ENCODE assay signal across 15 mouse cellular contexts in the genomic region with DNA sequence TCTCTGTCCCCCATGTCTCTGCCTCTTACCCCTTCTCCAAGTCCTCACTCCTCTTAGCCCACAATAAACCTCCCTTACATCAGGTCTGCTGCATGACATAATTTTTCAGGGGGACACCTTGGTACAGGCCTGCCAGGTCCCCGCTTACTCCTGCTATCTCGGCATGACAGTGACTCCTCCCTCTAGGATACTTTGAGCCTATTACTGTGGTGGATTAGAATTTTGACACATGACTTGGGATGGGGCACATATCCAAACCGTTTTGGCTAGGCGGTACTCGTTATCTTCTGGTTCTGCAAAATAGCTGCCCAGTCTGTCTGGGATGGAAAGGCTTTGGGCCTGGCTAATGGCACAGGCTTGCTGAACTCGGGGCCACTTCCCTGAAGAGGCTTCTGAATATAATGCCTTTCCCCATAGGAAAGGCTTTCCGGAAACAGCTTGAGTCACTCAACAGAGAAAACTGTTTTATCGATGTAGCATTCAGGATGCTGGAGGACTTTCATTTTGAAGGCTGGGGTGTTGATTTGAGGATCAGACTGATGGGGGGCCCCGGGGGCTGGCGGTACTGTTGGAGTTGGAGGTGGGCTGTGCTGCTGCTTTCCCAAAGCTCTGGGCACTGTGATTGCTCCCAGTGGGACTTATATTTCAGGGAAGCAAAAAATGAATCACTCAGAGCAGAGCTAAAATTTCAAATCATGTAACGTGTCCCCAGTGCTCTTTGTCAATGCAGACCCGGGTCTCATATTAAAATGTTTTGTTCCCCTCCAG. TPM values are rescaled to one million over a fixed set of nuclear protein-coding genes. Genes with fewer than 3 reads are reported as not detected.
A peak's percentile ranks its signal among the peaks of the same experiment; 100 is the strongest.
DNase-seq lines count a peak whose midpoint lies in the region; ATAC-seq lines count a peak whose summit lies in the region.
"Had no signal": no experiment of that assay in that cellular context is flagged by ENCODE, and none has a peak within 500 bp of the region (broad histone marks: within the 10 kb centered on the region; RNA-seq: fewer than 3 reads in every experiment).

No protein-coding gene starts in this region.

- no peak overlapping the region for H3K27ac ChIP-seq in heart, embryonic 11.5 days (ENCODE audit: low read depth, low read length)
- peak overlapping the region; percentile 59 for H3K27ac ChIP-seq in neural tube, embryonic 13.5 days (replicated peaks)
- H3K27ac ChIP-seq in hindbrain, embryonic 12.5 days, result peak overlapping the region; percentile 72
- H3K27ac ChIP-seq in midbrain, embryonic 16.5 days (ENCODE audit: low read length), result peak overlapping the region; percentile 61
- H3K27ac ChIP-seq: liver, embryonic 15.5 days had no signal

- no peaks in the 10 kb centered on the region for H3K9me3 ChIP-seq in heart, embryonic 11.5 days (replicated peaks; ENCODE audit: control insufficient read depth, low read length)
- H3K9me3 ChIP-seq in neural tube, embryonic 13.5 days, result no peaks in the 10 kb centered on the region
- H3K9me3 ChIP-seq in hindbrain, embryonic 12.5 days (replicated peaks), result no peaks in the 10 kb centered on the region
- H3K9me3 ChIP-seq in midbrain, embryonic 16.5 days (replicated peaks; ENCODE audit: control insufficient read depth, low read length, poor library complexity, severe bottlenecking), result no peaks in the 10 kb centered on the region
- H3K9me3 ChIP-seq: liver, embryonic 15.5 days had no signal

- ATAC-seq in heart, embryonic 11.5 days (replicated peaks; ENCODE audit: insufficient number of reproducible peaks, low FRiP score, low TSS enrichment), result no peak
- ATAC-seq in neural tube, embryonic 13.5 days (ENCODE audit: low read depth), result no peak
- ATAC-seq in hindbrain, embryonic 12.5 days (ENCODE audit: low FRiP score), result peak; percentile 26
- peak; percentile 75 for ATAC-seq in midbrain, embryonic 16.5 days
- ATAC-seq: activated CD4-positive, CD25-positive, alpha-beta regulatory T cell, adult 4 months; intestine, embryonic 16.5 days had no signal

- no peak overlapping the region for H3K9ac ChIP-seq in heart, embryonic 11.5 days (ENCODE audit: low read depth, low read length)
- no peak overlapping the region; the same call in 1 of the 2 replicates for H3K9ac ChIP-seq in neural tube, embryonic 13.5 days
- no peak overlapping the region for H3K9ac ChIP-seq in hindbrain, embryonic 12.5 days
- H3K9ac ChIP-seq in midbrain, embryonic 16.5 days (ENCODE audit: low read depth, low read length), result no peak overlapping the region
- H3K9ac ChIP-seq: liver, embryonic 15.5 days had no signal

- H3K4me3 ChIP-seq in heart, embryonic 11.5 days (ENCODE audit: low read depth, low read length), result no peak overlapping the region
- H3K4me3 ChIP-seq in neural tube, embryonic 13.5 days, result no peak overlapping the region
- H3K4me3 ChIP-seq in hindbrain, embryonic 12.5 days, result no peak overlapping the region
- H3K4me3 ChIP-seq in midbrain, embryonic 16.5 days (ENCODE audit: low read depth, low read length), result no peak overlapping the region
- H3K4me3 ChIP-seq: liver, embryonic 15.5 days had no signal

- no peaks in the 10 kb centered on the region for H3K36me3 ChIP-seq in heart, embryonic 11.5 days (ENCODE audit: control insufficient read depth, insufficient read depth, low read length)
- no peaks in the 10 kb centered on the region for H3K36me3 ChIP-seq in neural tube, embryonic 13.5 days
- H3K36me3 ChIP-seq in hindbrain, embryonic 12.5 days, result no peaks in the 10 kb centered on the region
- H3K36me3 ChIP-seq in midbrain, embryonic 16.5 days (ENCODE audit: control insufficient read depth, insufficient read depth, low read length), result no peaks in the 10 kb centered on the region
- H3K36me3 ChIP-seq: liver, embryonic 15.5 days had no signal

- no peaks in the 10 kb centered on the region for H3K4me1 ChIP-seq in heart, embryonic 11.5 days (ENCODE audit: control insufficient read depth, insufficient read depth, low read length)
- peaks cover 8% of the 10 kb centered on the region; the same call in 1 of the 2 replicates for H3K4me1 ChIP-seq in neural tube, embryonic 13.5 days (replicated peaks)
- peaks cover 14% of the 10 kb centered on the region for H3K4me1 ChIP-seq in hindbrain, embryonic 12.5 days
- H3K4me1 ChIP-seq in midbrain, embryonic 16.5 days (ENCODE audit: control insufficient read depth, insufficient read depth, low read length), result peaks cover 17% of the 10 kb centered on the region
- H3K4me1 ChIP-seq: liver, embryonic 15.5 days had no signal

- no peak overlapping the region for H3K4me2 ChIP-seq in heart, embryonic 11.5 days
- H3K4me2 ChIP-seq in neural tube, embryonic 13.5 days, result no peak overlapping the region
- no peak overlapping the region for H3K4me2 ChIP-seq in hindbrain, embryonic 12.5 days (replicated peaks)
- H3K4me2 ChIP-seq in midbrain, embryonic 16.5 days (ENCODE audit: low read length), result peak overlapping the region; percentile 11; the same call in 1 of the 2 replicates
- H3K4me2 ChIP-seq: liver, embryonic 15.5 days had no signal

- DNase-seq in heart, adult 9 months (ENCODE audit: low spot score in 2 of 2), result peak; percentile 6 to 30
- no peak for DNase-seq in neural tube, embryonic 10.5 days (ENCODE audit: extremely low spot score, low spot score)
- no peak for DNase-seq in c-Kit-positive CD71-positive TER-119-positive erythroid progenitor cells, embryonic 14.5 days (ENCODE audit: low spot score)
- DNase-seq in embryo, embryonic 11 days, result no peak
- DNase-seq: cerebellum, adult 8-10 months; lung, postnatal 4 days had no signal

- WGBS in heart, embryonic 11.5 days (ENCODE audit: insufficient replicate concordance), result 74% methylated on average over 12 of the region's 12 CpGs
- WGBS in neural tube, embryonic 13.5 days, result 74% methylated on average over 12 of the region's 12 CpGs
- 66% methylated on average over 12 of the region's 12 CpGs for WGBS in hindbrain, embryonic 12.5 days
- 49% methylated on average over 12 of the region's 12 CpGs for WGBS in midbrain, embryonic 16.5 days

- no peaks in the 10 kb centered on the region for H3K27me3 ChIP-seq in heart, embryonic 11.5 days (ENCODE audit: control insufficient read depth, insufficient read depth, low read length)
- no peaks in the 10 kb centered on the region for H3K27me3 ChIP-seq in neural tube, embryonic 13.5 days
- H3K27me3 ChIP-seq in hindbrain, embryonic 12.5 days, result no peaks in the 10 kb centered on the region; the same call in 1 of the 2 replicates
- H3K27me3 ChIP-seq in midbrain, embryonic 16.5 days (ENCODE audit: control insufficient read depth, insufficient read depth, low read depth, low read length), result no peaks in the 10 kb centered on the region
- H3K27me3 ChIP-seq: liver, embryonic 15.5 days had no signal

RNA-seq across cellular contexts. Expression of a gene that starts 27.1 kb away (rescaled TPM):
- not detected in 2 replicates for polyA plus RNA-seq in heart, embryonic 11.5 days (2014; fragmentation: Nextera tagmentation; extraction: Ambion mirVana)
- not detected in 2 replicates for polyA plus RNA-seq in neural tube, embryonic 13.5 days (2015; fragmentation: Nextera tagmentation; extraction: Ambion mirVana)
- not detected in 2 replicates for polyA plus RNA-seq in hindbrain, embryonic 12.5 days (2016; fragmentation: Nextera tagmentation; extraction: Ambion mirVana)
- polyA plus RNA-seq in midbrain, embryonic 16.5 days (2015; fragmentation: Nextera tagmentation; extraction: Ambion mirVana), result not detected in 2 replicates
- polyA plus RNA-seq: activated CD4-positive, CD25-positive, alpha-beta regulatory T cell, adult 4 months; gonadal fat pad, adult 2 months; intestine, embryonic 16.5 days; liver, embryonic 15.5 days; urinary bladder, adult 2 months had no signal

Comparison
In these comparisons a context has a peak if more than half of its experiments do, and no peak if none do; other contexts are left out.
1. DNase-seq: peak in heart, adult 9 months (2 of 2); none in neural tube, embryonic 10.5 days (single experiment), c-Kit-positive CD71-positive TER-119-positive erythroid progenitor cells, embryonic 14.5 days (single experiment) and embryo, embryonic 11 days (single experiment).
2. ATAC-seq: peak in hindbrain, embryonic 12.5 days (single experiment) and midbrain, embryonic 16.5 days (single experiment); none in heart, embryonic 11.5 days (single experiment) and neural tube, embryonic 13.5 days (single experiment).